In genomic region chr17:47409897-47410861, GRCm38 (mm10) we compare ENCODE assay signal across 10 mouse cellular contexts. TPM values are rescaled to one million over a fixed set of nuclear protein-coding genes. Genes with fewer than 3 reads are reported as not detected.
A peak's percentile ranks its signal among the peaks of the same experiment; 100 is the strongest.
DNase-seq lines count a peak whose midpoint lies in the region; ATAC-seq and TF ChIP-seq lines count a peak whose summit lies in the region.
"Not testable (repeated sequence)": the region's sequence is repeated elsewhere in the genome, so short reads cannot be mapped to it uniquely, and the experiment has no call there.
"Had no signal": no experiment of that assay in that cellular context is flagged by ENCODE, and none has a peak within 500 bp of the region (broad histone marks: within the 10 kb centered on the region; RNA-seq: fewer than 3 reads in every experiment).

No protein-coding gene starts in this region.

- H3K27me3 ChIP-seq in embryonic facial prominence, embryonic 15.5 days: peaks cover 25% of the 10 kb centered on the region
- peaks cover 33% of the 10 kb centered on the region for H3K27me3 ChIP-seq in heart, embryonic 11.5 days (ENCODE audit: control insufficient read depth, insufficient read depth, low read length)

- H3K36me3 ChIP-seq in embryonic facial prominence, embryonic 15.5 days; heart, embryonic 11.5 days (ENCODE audit: control insufficient read depth, insufficient read depth, low read length): not testable (repeated sequence)

- intact Hi-C loops in left cerebral cortex, postnatal 25 days (cut with DNase I): not testable (repeated sequence)

- H3K4me3 ChIP-seq in embryonic facial prominence, embryonic 15.5 days (replicated peaks): peak overlapping the region; percentile 39
- H3K4me3 ChIP-seq in heart, embryonic 11.5 days (ENCODE audit: low read depth, low read length): peak overlapping the region; percentile 36
- peak overlapping the region; percentile 40 for H3K4me3 ChIP-seq in olfactory bulb, adult 2 months (ENCODE audit: insufficient read depth, low read depth, low read length)

- not testable (repeated sequence) for H3K27ac ChIP-seq in embryonic facial prominence, embryonic 15.5 days (replicated peaks); heart, embryonic 11.5 days (ENCODE audit: low read depth, low read length); olfactory bulb, adult 2 months (ENCODE audit: insufficient read depth, low read depth, low read length)

- TF ChIP-seq POLR2A in olfactory bulb, adult 2 months (IDR thresholded peaks at IDR 0.05; ENCODE audit: insufficient read depth, low read depth, low read length): not testable (repeated sequence)

- not testable (repeated sequence) for TF ChIP-seq CTCF in olfactory bulb, adult 2 months (IDR thresholded peaks at IDR 0.05; ENCODE audit: insufficient read depth, low read depth, low read length)

- H3K4me2 ChIP-seq in embryonic facial prominence, embryonic 15.5 days (replicated peaks): peak overlapping the region; percentile 67
- peak overlapping the region; percentile 63 for H3K4me2 ChIP-seq in heart, embryonic 11.5 days

- not testable (repeated sequence) for ATAC-seq in embryonic facial prominence, embryonic 15.5 days (ENCODE audit: insufficient number of reproducible peaks, low FRiP score, low TSS enrichment, low read depth); heart, embryonic 11.5 days (replicated peaks; ENCODE audit: insufficient number of reproducible peaks, low FRiP score, low TSS enrichment)
- ATAC-seq in megakaryocyte, adult 5-6 weeks (ENCODE audit: poor library complexity, severe bottlenecking): peak; percentile 59

- not testable (repeated sequence) for H3K9me3 ChIP-seq in embryonic facial prominence, embryonic 15.5 days (replicated peaks); heart, embryonic 11.5 days (replicated peaks; ENCODE audit: control insufficient read depth, low read length)

- H3K9ac ChIP-seq in embryonic facial prominence, embryonic 15.5 days; heart, embryonic 11.5 days (ENCODE audit: low read depth, low read length): not testable (repeated sequence)

- DNase-seq in cerebellum, adult 11 months: peak; percentile 18
- DNase-seq in induced T-regulatory cell, adult 2 months (ENCODE audit: low read depth): peak; percentile 6
- peak; percentile 11 to 13 for DNase-seq in left cerebral cortex, postnatal 25 days (ENCODE audit: low spot score in 2 of 2)
- peak; percentile 19 for DNase-seq in urinary bladder, postnatal 25 days (ENCODE audit: low spot score)

- 2% methylated on average over 74 of the region's 74 CpGs for WGBS in embryonic facial prominence, embryonic 15.5 days
- 3% methylated on average over 73 of the region's 74 CpGs for WGBS in heart, embryonic 11.5 days (ENCODE audit: insufficient replicate concordance)
- 2% methylated on average over 74 of the region's 74 CpGs for WGBS in olfactory bulb, adult 2 months

- H3K4me1 ChIP-seq in embryonic facial prominence, embryonic 15.5 days; heart, embryonic 11.5 days (ENCODE audit: control insufficient read depth, insufficient read depth, low read length); olfactory bulb, adult 2 months (ENCODE audit: control insufficient read depth, insufficient read depth, low read length): not testable (repeated sequence)

RNA-seq across cellular contexts. Expression of gene Guca1a, which starts 9.8 kb away (rescaled TPM):
- 6.3 and 6.6 TPM in 2 replicates for polyA plus RNA-seq in embryonic facial prominence, embryonic 15.5 days (2015; fragmentation: Nextera tagmentation; extraction: Ambion mirVana)
- 3.3 and 4.3 TPM in 2 replicates for polyA plus RNA-seq in heart, embryonic 11.5 days (2014; fragmentation: Nextera tagmentation; extraction: Ambion mirVana)
- not detected for total RNA-seq in left cerebral cortex, postnatal 25 days (2021)
- 6.3 and 7.0 TPM in 2 replicates for total RNA-seq in megakaryocyte, adult 5-6 weeks (2015)
- 1.3 and 1.4 TPM in 2 replicates for total RNA-seq in megakaryocyte, adult 5-6 weeks (2017)
- not detected in 2 replicates for polyA plus RNA-seq in olfactory bulb, adult 2 months (2012; ENCODE audit: insufficient read depth, insufficient read length, low replicate concordance, missing spikeins)

RNA-seq across cellular contexts. Expression of gene Guca1b, which starts 25.0 kb away (rescaled TPM):
- polyA plus RNA-seq in embryonic facial prominence, embryonic 15.5 days (2015; fragmentation: Nextera tagmentation; extraction: Ambion mirVana): 0.76 and 0.87 TPM in 2 replicates
- polyA plus RNA-seq in heart, embryonic 11.5 days (2014; fragmentation: Nextera tagmentation; extraction: Ambion mirVana): 1.2 and 2.5 TPM in 2 replicates
- 1 to 10 TPM; 1.3 TPM for total RNA-seq in left cerebral cortex, postnatal 25 days (2021)
- 1.0 and 1.5 TPM in 2 replicates for total RNA-seq in megakaryocyte, adult 5-6 weeks (2015)
- 0.15 and 0.61 TPM in 2 replicates for total RNA-seq in megakaryocyte, adult 5-6 weeks (2017)
- polyA plus RNA-seq in olfactory bulb, adult 2 months (2012; ENCODE audit: insufficient read depth, insufficient read length, low replicate concordance, missing spikeins): not detected in 2 replicates

RNA-seq across cellular contexts. Expression of gene AI661453, which starts 26.2 kb away (rescaled TPM):
- 5.2 and 6.2 TPM in 2 replicates for polyA plus RNA-seq in embryonic facial prominence, embryonic 15.5 days (2015; fragmentation: Nextera tagmentation; extraction: Ambion mirVana)
- polyA plus RNA-seq in heart, embryonic 11.5 days (2014; fragmentation: Nextera tagmentation; extraction: Ambion mirVana): 1.2 and 1.6 TPM in 2 replicates
- total RNA-seq in left cerebral cortex, postnatal 25 days (2021): under 1 TPM; 0.32 to 0.41 TPM
- total RNA-seq in megakaryocyte, adult 5-6 weeks (2015): 0.25 and 0.38 TPM in 2 replicates
- total RNA-seq in megakaryocyte, adult 5-6 weeks (2017): 0.16 TPM in 1 of 2 replicates, not detected in the other
- polyA plus RNA-seq in olfactory bulb, adult 2 months (2012; ENCODE audit: insufficient read depth, insufficient read length, low replicate concordance, missing spikeins): not detected in 2 replicates

RNA-seq across cellular contexts. Expression of gene 1700001C19Rik, which starts 27.0 kb away (rescaled TPM):
- 0.31 and 0.37 TPM in 2 replicates for polyA plus RNA-seq in embryonic facial prominence, embryonic 15.5 days (2015; fragmentation: Nextera tagmentation; extraction: Ambion mirVana)
- polyA plus RNA-seq in heart, embryonic 11.5 days (2014; fragmentation: Nextera tagmentation; extraction: Ambion mirVana): 1.2 and 2.2 TPM in 2 replicates
- under 1 TPM in 1 of 2 experiments, not detected in 1; 0.39 TPM for total RNA-seq in left cerebral cortex, postnatal 25 days (2021)
- total RNA-seq in megakaryocyte, adult 5-6 weeks (2015): not detected in 2 replicates
- total RNA-seq in megakaryocyte, adult 5-6 weeks (2017): not detected in 2 replicates
- not detected in 2 replicates for polyA plus RNA-seq in olfactory bulb, adult 2 months (2012; ENCODE audit: insufficient read depth, insufficient read length, low replicate concordance, missing spikeins)
- total RNA-seq: left cerebral cortex, adult 8-10 months had no signal
- polyA plus RNA-seq: myocyte had no signal

RNA-seq across cellular contexts. Expression of gene Mrps10, which starts 41.5 kb away (rescaled TPM):
- polyA plus RNA-seq in embryonic facial prominence, embryonic 15.5 days (2015; fragmentation: Nextera tagmentation; extraction: Ambion mirVana): 66.9 and 70.0 TPM in 2 replicates
- polyA plus RNA-seq in heart, embryonic 11.5 days (2014; fragmentation: Nextera tagmentation; extraction: Ambion mirVana): 74.8 and 78.7 TPM in 2 replicates
- 10 to 100 TPM; 30.0 to 36.1 TPM for total RNA-seq in left cerebral cortex, postnatal 25 days (2021)
- 30.9 and 34.0 TPM in 2 replicates for total RNA-seq in megakaryocyte, adult 5-6 weeks (2015)
- 21.7 and 23.9 TPM in 2 replicates for total RNA-seq in megakaryocyte, adult 5-6 weeks (2017)
- not detected in 2 replicates for polyA plus RNA-seq in olfactory bulb, adult 2 months (2012; ENCODE audit: insufficient read depth, insufficient read length, low replicate concordance, missing spikeins)
